Mouse (Mus musculus): ENCODE results near the gene Zmynd19.

DNA sequence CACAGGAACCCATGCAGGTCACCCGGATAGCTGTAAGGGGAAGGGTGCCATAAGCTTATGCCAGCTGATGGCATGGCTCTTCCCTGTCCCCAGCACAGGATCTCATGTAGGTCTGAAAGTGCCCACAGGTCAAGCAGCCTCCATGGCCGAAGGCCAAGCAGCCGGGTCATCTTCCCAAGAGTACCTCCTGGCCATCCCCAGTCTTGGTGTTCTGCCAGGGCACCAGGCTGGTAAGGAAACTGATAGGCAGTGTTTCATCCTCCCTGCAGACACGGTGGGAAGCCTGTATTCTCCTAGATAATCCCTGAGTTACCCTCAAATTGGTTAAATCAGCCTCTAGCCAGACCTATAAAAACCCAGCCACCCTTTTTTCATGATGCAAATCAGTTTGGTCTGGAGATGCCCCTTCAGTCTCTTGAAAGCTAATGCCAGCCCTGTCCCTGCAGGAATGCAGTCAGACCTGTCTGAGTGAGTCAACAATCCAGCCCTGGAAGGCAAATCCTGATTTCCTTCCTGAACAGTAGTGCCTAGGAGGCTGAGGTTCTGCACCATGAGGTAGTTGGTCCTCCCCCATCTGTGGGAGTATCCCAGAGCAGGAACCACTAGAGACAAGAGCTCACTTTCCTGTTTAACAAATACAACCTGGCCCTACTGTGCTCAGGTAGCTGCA lies 21.6 kb upstream of the Zmynd19 start:
- no peak for TF ChIP-seq POLR2A (IDR thresholded peaks at IDR 0.05; ENCODE audit: borderline replicate concordance, insufficient read depth, low read length)
- no peak for TF ChIP-seq CTCF (IDR thresholded peaks at IDR 0.05; ENCODE audit: borderline replicate concordance, insufficient read depth, low read depth, low read length)
